Mouse (Mus musculus) thymus, postnatal 36 days (tissue): Measurements from ENCODE around the gene Mrgprb3.

Source experiments
- DNase-seq, 2 experiments: peaks; one replicate each; pipeline ENCODE4 v3.0.0; 2022; ENCODE audit warnings: mixed read lengths in 2 of 2

The Mrgprb3 gene

GRCm38 (mm10) chr7:48643711-48644110 is at the start of gene Mrgprb3:
Mrgprb3 (minus strand) TSS chr7:48643811.
- DNase-seq: no peak
